Mouse (Mus musculus) B cell, adult 2 months (primary cell): ENCODE results near the gene Defa26.
"Not testable (repeated sequence)": the region's sequence is repeated elsewhere in the genome, so short reads cannot be mapped to it uniquely, and the experiment has no call there.

Experiments
- DNase-seq, 2 experiments: peaks; one replicate each; pipeline ENCODE4 v3.0.0; 2022

Defa26 gene

DNA sequence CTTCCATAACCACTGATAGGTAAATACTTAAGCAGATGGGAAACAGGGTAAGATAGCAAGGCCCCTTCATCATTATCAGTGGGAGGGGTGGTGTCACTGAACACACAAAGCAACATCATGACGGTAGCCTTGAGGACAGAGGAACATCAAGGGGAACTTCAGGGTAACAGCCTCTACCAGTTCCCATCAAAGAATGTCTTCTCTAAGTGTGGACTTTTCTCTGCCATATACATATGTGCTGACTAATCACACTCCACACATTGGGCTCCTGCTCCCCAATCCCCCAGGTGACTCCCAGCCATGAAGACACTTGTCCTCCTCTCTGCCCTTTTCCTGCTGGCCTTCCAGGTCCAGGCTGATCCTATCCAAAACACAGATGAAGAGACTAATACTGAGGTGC, at the start of gene Defa26:
Gene Defa26, plus strand, starts transcription at position 301 of the 400 bp plus-strand sequence.
- not testable (repeated sequence) for DNase-seq

GRCm38 (mm10) chr8:21582706-21583105, 35.3 kb upstream of the Defa26 start, which contains the start of gene Defa28:
TSS of gene Defa28 (plus strand) at chr8:21583006.
- not testable (repeated sequence) for DNase-seq

DNA sequence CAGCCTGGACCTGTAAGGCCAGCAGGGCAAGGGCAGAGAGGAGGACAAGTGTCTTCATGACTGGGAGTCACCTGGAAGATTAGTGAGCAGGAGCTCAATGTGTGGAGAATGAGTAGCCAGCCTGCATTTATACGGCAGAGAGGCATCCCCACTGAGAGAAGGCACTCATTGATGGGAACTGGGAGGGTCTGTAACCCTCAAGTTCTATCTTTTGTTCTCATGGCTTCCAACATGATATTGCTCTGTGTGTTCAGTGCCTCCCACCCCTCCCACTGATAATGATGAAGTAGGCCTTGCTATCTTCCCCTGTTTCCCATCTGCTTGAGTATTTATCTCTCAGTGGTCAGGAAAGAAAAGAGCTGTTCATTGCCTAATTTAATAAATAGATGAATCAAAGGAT, 23.6 kb upstream of the Defa26 start, which contains the start of gene Gm7861:
Gene Gm7861, minus strand, starts transcription at position 101 of the 400 bp plus-strand sequence.
- DNase-seq = not testable (repeated sequence)

DNA sequence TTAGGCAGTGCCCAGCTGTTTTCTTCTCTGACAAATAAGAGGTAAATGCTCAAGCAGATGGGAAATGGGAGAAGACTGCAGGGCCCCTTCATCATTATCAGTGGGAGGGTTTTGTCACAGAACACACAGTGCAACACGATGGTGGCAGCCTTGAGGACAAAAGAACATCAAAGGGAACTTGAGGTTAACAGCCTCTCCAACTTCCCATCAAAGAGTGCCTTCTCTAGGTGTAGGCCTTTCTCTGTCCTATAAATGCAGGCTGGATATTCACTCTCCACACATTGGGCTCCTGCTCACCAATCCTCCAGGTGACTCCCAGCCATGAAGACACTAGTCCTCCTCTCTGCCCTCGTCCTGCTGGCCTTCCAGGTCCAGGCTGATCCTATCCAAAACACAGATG, 37.5 kb downstream of the Defa26 start, which contains the start of gene Defa17:
Gene Defa17, plus strand, starts transcription at position 301 of the 400 bp plus-strand sequence.
- not testable (repeated sequence) for DNase-seq

DNA sequence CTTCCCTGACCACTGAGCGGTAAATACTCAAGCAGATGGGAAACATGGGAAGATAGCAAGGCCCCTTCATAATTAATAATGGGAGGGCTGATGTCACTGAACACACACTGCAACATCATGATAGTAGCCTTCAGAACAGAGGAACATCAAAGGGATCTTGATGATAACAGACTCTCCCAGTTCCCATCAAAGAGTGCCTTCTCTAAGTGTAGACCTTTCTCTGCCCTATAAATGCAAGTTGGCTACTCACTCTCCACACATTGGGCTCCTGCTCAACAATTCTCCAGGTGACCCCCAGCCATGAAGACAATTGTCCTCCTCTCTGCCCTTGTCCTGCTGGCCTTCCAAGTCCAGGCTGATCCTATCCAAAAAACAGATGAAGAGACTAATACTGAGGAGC, 47.5 kb downstream of the Defa26 start, which contains the start of gene Defa34:
Gene Defa34, plus strand, starts transcription at position 301 of the 400 bp plus-strand sequence.
- not testable (repeated sequence) for DNase-seq
